Mouse (Mus musculus) bone marrow macrophage, adult 2 months (primary cell): ENCODE measurements around the gene Morc1.

Experiments
- CTCF ChIP-seq: IDR thresholded peaks from 2 replicates; pipeline ENCODE4 v1.5.1; 2012; ENCODE audit warnings: low read depth, mild to moderate bottlenecking, low read length, moderate library complexity
- POLR2A ChIP-seq: IDR thresholded peaks from 2 replicates; pipeline ENCODE4 v1.6.1; 2012; ENCODE audit warnings: mild to moderate bottlenecking, low read depth, low read length, borderline replicate concordance

DNA sequence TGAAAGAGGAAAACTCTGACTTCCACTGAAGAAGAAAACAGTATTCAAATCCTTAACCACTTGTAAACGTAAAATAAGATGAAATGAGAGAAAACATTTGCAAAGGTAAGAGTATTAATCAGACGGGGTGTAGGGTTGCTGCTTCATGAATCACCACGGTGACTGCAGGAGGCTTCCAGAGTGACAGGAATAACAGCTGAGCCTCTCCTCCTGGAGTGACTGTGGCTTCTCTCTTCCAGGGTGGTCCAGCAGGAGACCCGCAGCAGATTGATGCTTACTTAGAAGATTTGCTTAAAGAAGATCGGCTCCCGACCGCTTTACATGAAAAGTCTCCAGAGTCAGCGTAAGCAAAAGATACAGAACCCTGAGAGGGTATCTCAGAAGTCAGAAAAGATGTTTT, 199.4 kb downstream of the Morc1 start:
- TF ChIP-seq CTCF, result no peak
- TF ChIP-seq POLR2A, result no peak
